Mouse (Mus musculus): ENCODE results near the gene Rbp7. TPM values are rescaled to one million over a fixed set of nuclear protein-coding genes. Genes with fewer than 3 reads are reported as not detected.

Rbp7 gene
- polyA plus RNA-seq, 1 experiment from 2014 or later = 14.6 TPM

- Histone ChIP-seq H3K9me3 (replicated peaks; ENCODE audit: control insufficient read depth, low read length) (no peaks in the 10 kb centered on the region), H3K4me1 (ENCODE audit: control insufficient read depth, insufficient read depth, low read length) (peaks cover 29% of the 10 kb centered on the region), H3K27me3 (ENCODE audit: control insufficient read depth, insufficient read depth, low read length) (no peaks in the 10 kb centered on the region), H3K4me3 (ENCODE audit: low read length) (no peak overlapping the region), H3K36me3 (ENCODE audit: control insufficient read depth, insufficient read depth) (peaks cover 3% of the 10 kb centered on the region; the same call in 1 of the 2 replicates), H3K9ac (ENCODE audit: low read length) (no peak overlapping the region), H3K4me2 (ENCODE audit: low read depth, low read length) (no peak overlapping the region), H3K27ac (ENCODE audit: low read length) (no peak overlapping the region)
- ATAC-seq (replicated peaks; ENCODE audit: extremely low read depth, insufficient read depth, low FRiP score) = no peak
- 86% methylated on average over 5 of the region's 5 CpGs for WGBS
Observed at GRCm38 (mm10) chr4:149407461-149407860, 47.3 kb downstream of the Rbp7 start.

GRCm38 (mm10) chr4:149405713-149406443 lies 48.9 kb downstream of the Rbp7 start:
- no peak for ATAC-seq (replicated peaks; ENCODE audit: extremely low read depth, insufficient read depth, low FRiP score)
- Histone ChIP-seq H3K36me3 (ENCODE audit: control insufficient read depth, insufficient read depth) (no peaks in the 10 kb centered on the region), H3K9ac (ENCODE audit: low read length) (no peak overlapping the region), H3K27me3 (ENCODE audit: control insufficient read depth, insufficient read depth, low read length) (no peaks in the 10 kb centered on the region), H3K4me1 (ENCODE audit: control insufficient read depth, insufficient read depth, low read length) (peaks cover 39% of the 10 kb centered on the region), H3K9me3 (replicated peaks; ENCODE audit: control insufficient read depth, low read length) (no peaks in the 10 kb centered on the region), H3K4me3 (ENCODE audit: low read length) (no peak overlapping the region), H3K27ac (ENCODE audit: low read length) (0 out of 2 replicates have a peak overlapping the region, but pooled peaks have one; percentile 21), H3K4me2 (ENCODE audit: low read depth, low read length) (no peak overlapping the region)
- 50% methylated on average over 16 of the region's 16 CpGs for whole genome bisulfite sequencing

GRCm38 (mm10) chr4:149404640-149405465 lies 49.9 kb downstream of the Rbp7 start:
- Histone ChIP-seq H3K9me3 (replicated peaks; ENCODE audit: control insufficient read depth, low read length) (no peaks in the 10 kb centered on the region), H3K9ac (ENCODE audit: low read length) (no peak overlapping the region), H3K4me1 (ENCODE audit: control insufficient read depth, insufficient read depth, low read length) (peaks cover 46% of the 10 kb centered on the region), H3K27ac (ENCODE audit: low read length) (no peak overlapping the region), H3K4me2 (ENCODE audit: low read depth, low read length) (no peak overlapping the region), H3K27me3 (ENCODE audit: control insufficient read depth, insufficient read depth, low read length) (no peaks in the 10 kb centered on the region), H3K4me3 (ENCODE audit: low read length) (no peak overlapping the region), H3K36me3 (ENCODE audit: control insufficient read depth, insufficient read depth) (no peaks in the 10 kb centered on the region)
- no peak for ATAC-seq (replicated peaks; ENCODE audit: extremely low read depth, insufficient read depth, low FRiP score)
- 57% methylated on average over 19 of the region's 19 CpGs for WGBS

GRCm38 (mm10) chr4:149403037-149403436 lies 51.7 kb downstream of the Rbp7 start:
- Histone ChIP-seq H3K4me3 (ENCODE audit: low read length) (no peak overlapping the region), H3K9me3 (replicated peaks; ENCODE audit: control insufficient read depth, low read length) (no peaks in the 10 kb centered on the region), H3K4me1 (ENCODE audit: control insufficient read depth, insufficient read depth, low read length) (peaks cover 62% of the 10 kb centered on the region), H3K9ac (ENCODE audit: low read length) (no peak overlapping the region), H3K36me3 (ENCODE audit: control insufficient read depth, insufficient read depth) (peaks cover 6% of the 10 kb centered on the region), H3K4me2 (ENCODE audit: low read depth, low read length) (no peak overlapping the region), H3K27ac (ENCODE audit: low read length) (0 out of 2 replicates have a peak overlapping the region, but pooled peaks have one; percentile 21), H3K27me3 (ENCODE audit: control insufficient read depth, insufficient read depth, low read length) (no peaks in the 10 kb centered on the region)
- ATAC-seq (replicated peaks; ENCODE audit: extremely low read depth, insufficient read depth, low FRiP score) = no peak
- WGBS = 27% methylated on average over 6 of the region's 6 CpGs

GRCm38 (mm10) chr4:149401591-149401982 lies 53.2 kb downstream of the Rbp7 start:
- Histone ChIP-seq H3K4me2 (ENCODE audit: low read depth, low read length) (0 out of 2 replicates have a peak overlapping the region, but pooled peaks have one; percentile 2), H3K27ac (ENCODE audit: low read length) (peak overlapping the region; percentile 59), H3K27me3 (ENCODE audit: control insufficient read depth, insufficient read depth, low read length) (no peaks in the 10 kb centered on the region), H3K36me3 (ENCODE audit: control insufficient read depth, insufficient read depth) (peaks cover 7% of the 10 kb centered on the region), H3K9ac (ENCODE audit: low read length) (peak overlapping the region; percentile 38; the same call in 1 of the 2 replicates), H3K4me1 (ENCODE audit: control insufficient read depth, insufficient read depth, low read length) (peaks cover 74% of the 10 kb centered on the region), H3K4me3 (ENCODE audit: low read length) (no peak overlapping the region), H3K9me3 (replicated peaks; ENCODE audit: control insufficient read depth, low read length) (no peaks in the 10 kb centered on the region)
- 30% methylated on average over 8 of the region's 8 CpGs for WGBS
- ATAC-seq (replicated peaks; ENCODE audit: extremely low read depth, insufficient read depth, low FRiP score) = no peak

- Histone ChIP-seq H3K27me3 (ENCODE audit: control insufficient read depth, insufficient read depth, low read length) (no peaks in the 10 kb centered on the region), H3K9ac (ENCODE audit: low read length) (peak overlapping the region; percentile 38; the same call in 1 of the 2 replicates), H3K4me3 (ENCODE audit: low read length) (no peak overlapping the region), H3K27ac (ENCODE audit: low read length) (peak overlapping the region; percentile 59), H3K36me3 (ENCODE audit: control insufficient read depth, insufficient read depth) (peaks cover 7% of the 10 kb centered on the region), H3K4me1 (ENCODE audit: control insufficient read depth, insufficient read depth, low read length) (peaks cover 77% of the 10 kb centered on the region), H3K9me3 (replicated peaks; ENCODE audit: control insufficient read depth, low read length) (no peaks in the 10 kb centered on the region), H3K4me2 (ENCODE audit: low read depth, low read length) (peak overlapping the region; percentile 2; the same call in 1 of the 2 replicates)
- WGBS = 47% methylated on average over 12 of the region's 12 CpGs
- no peak for ATAC-seq (replicated peaks; ENCODE audit: extremely low read depth, insufficient read depth, low FRiP score)
Observed at GRCm38 (mm10) chr4:149400878-149401590, 53.7 kb downstream of the Rbp7 start.

Other genes with a start within 250 kb of the Rbp7 start
- 39.8 and 47.5 TPM in 2 replicates for gene Kif1b, start 147.3 kb downstream of the Rbp7 start, polyA plus RNA-seq (2015; fragmentation: Nextera tagmentation; extraction: Ambion mirVana)
- 29.9 and 32.5 TPM in 2 replicates for gene Ube4b, start 28.2 kb downstream of the Rbp7 start, polyA plus RNA-seq (2015; fragmentation: Nextera tagmentation; extraction: Ambion mirVana)
- gene Tmem274, start 22.4 kb upstream of the Rbp7 start, polyA plus RNA-seq (2015; fragmentation: Nextera tagmentation; extraction: Ambion mirVana) = 0.34 and 0.41 TPM in 2 replicates
- 13.5 and 15.8 TPM in 2 replicates for gene Nmnat1, start 30.2 kb upstream of the Rbp7 start, polyA plus RNA-seq (2015; fragmentation: Nextera tagmentation; extraction: Ambion mirVana)
- gene Lzic, start 30.3 kb upstream of the Rbp7 start, polyA plus RNA-seq (2015; fragmentation: Nextera tagmentation; extraction: Ambion mirVana) = 32.0 and 39.3 TPM in 2 replicates
- gene Ctnnbip1, start 63.3 kb upstream of the Rbp7 start, polyA plus RNA-seq (2015; fragmentation: Nextera tagmentation; extraction: Ambion mirVana) = 28.7 and 38.3 TPM in 2 replicates
- 6.7 and 16.8 TPM in 2 replicates for gene Clstn1, start 131.5 kb upstream of the Rbp7 start, polyA plus RNA-seq (2015; fragmentation: Nextera tagmentation; extraction: Ambion mirVana)
- 5.5 and 7.8 TPM in 2 replicates for gene Pik3cd, start 247.6 kb upstream of the Rbp7 start, polyA plus RNA-seq (2015; fragmentation: Nextera tagmentation; extraction: Ambion mirVana)